Comparison of ENCODE assay signal across 9 mouse cellular contexts in genomic region chr10:37338073-37338912, GRCm38 (mm10).
A peak's percentile ranks its signal among the peaks of the same experiment; 100 is the strongest.
DNase-seq lines count a peak whose midpoint lies in the region; ATAC-seq and TF ChIP-seq lines count a peak whose summit lies in the region.
"Had no signal": no experiment of that assay in that cellular context is flagged by ENCODE, and none has a peak within 500 bp of the region (broad histone marks: within the 10 kb centered on the region; RNA-seq: fewer than 3 reads in every experiment).

No protein-coding gene starts in this region.

- H3K4me3 ChIP-seq in gastrocnemius, adult 2 months, result no peak overlapping the region

- peak overlapping the region; percentile 73 for H3K27ac ChIP-seq in gastrocnemius, adult 2 months

- intact Hi-C loops in gastrocnemius, adult 2 months (cut with DNase I), result no loop called here

- no peak for DNase-seq in gastrocnemius, adult 2 months
- DNase-seq in gastrocnemius, postnatal 10 days, result no peak
- peak; percentile 47 for DNase-seq in lung, postnatal 25 days (ENCODE audit: low spot score)
- DNase-seq in lung, postnatal 10 days, result no peak
- DNase-seq in thymus, postnatal 14 days, result no peak
- DNase-seq in testis, postnatal 10 days (ENCODE audit: low spot score), result no peak
- no peak for DNase-seq in neural tube, embryonic 10.5 days (ENCODE audit: extremely low spot score, low spot score)

- no peak for TF ChIP-seq CTCF in gastrocnemius, adult 2 months (IDR thresholded peaks at IDR 0.05)

- peak; percentile 72 for ATAC-seq in megakaryocyte progenitor cell, adult 5-6 weeks (replicated peaks; ENCODE audit: poor library complexity)
- ATAC-seq: hindbrain, embryonic 16.5 days had no signal
